Mouse (Mus musculus): ENCODE results near the gene Car7. TPM values are rescaled to one million over a fixed set of nuclear protein-coding genes. Genes with fewer than 3 reads are reported as not detected.

Gene Car7
- 0.69 TPM for polyA plus RNA-seq (2014; fragmentation: Illumina TruSeq; extraction: RNeasy Lipid Tissue Mini Kit (QIAGEN cat#74804); ENCODE audit: low read depth, low replicate concordance)

GRCm38 (mm10) chr8:104533971-104534778 is at the start of gene Car7, which contains the start of gene Nae1:
Gene Car7, plus strand, starts transcription at chr8:104534689.
Gene Nae1, minus strand, starts transcription at chr8:104534637.

DNA sequence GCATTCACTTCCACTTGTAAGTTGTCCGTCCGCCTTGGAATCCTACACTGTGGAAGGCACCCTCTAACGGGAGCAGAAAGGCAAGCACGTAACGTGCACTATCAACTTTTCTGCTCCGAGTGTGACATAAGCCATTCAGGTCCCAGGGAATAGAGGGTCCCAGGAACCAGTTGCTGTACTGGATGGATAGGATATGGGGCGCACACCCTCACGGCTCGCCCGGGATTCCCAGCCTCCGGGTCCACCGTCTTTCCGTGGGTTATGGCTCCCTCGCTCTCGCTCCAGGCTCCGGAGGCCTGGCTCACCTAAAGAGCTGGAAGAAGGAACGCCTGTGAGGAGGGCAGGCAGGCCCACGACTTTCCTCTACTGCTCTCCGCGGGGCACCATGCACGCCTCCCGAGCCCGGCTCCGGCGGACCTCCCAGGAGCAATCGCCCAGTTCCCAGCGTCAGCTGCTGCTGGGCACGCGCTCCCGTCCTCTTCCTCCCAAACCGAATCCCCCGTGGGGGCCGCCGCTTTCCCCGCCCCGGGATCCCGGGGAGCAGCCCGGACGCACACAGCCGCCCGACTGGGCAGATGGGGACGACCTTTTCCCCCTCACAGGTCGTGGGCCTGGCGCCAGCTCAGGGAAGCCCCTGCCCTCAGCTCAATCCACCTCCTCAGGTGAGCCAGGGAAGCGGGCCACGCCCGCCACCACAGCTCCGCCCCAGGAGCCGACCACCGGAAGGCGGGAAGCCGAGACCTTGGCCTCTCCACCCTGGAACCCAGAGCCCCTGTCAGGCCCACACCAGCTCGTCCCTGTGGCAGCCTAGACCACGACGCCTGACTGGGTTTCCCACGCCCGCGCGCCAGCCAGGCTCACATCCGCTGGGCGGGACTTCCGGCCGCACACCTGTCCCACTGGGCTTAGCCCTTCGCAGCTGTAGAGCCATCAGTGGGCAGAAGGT is 25.2 kb upstream of the Car7 start, which contains the start of gene Terb1:
Gene Terb1 (minus strand): TSS at position 850 of the 946 bp plus-strand sequence.

GRCm38 (mm10) chr8:104591133-104591834 is 56.8 kb downstream of the Car7 start, which contains the start of gene Pdp2:
Gene Pdp2, plus strand, starts transcription at chr8:104591451.

Other genes with a start within 250 kb of the Car7 start
- gene Cmtm2a, start 241.5 kb upstream of the Car7 start, polyA plus RNA-seq (2014; fragmentation: Illumina TruSeq; extraction: RNeasy Lipid Tissue Mini Kit (QIAGEN cat#74804); ENCODE audit: low read depth, low replicate concordance) = 0.37 TPM
- not detected for gene Gm45711, start 224.6 kb upstream of the Car7 start, polyA plus RNA-seq (2014; fragmentation: Illumina TruSeq; extraction: RNeasy Lipid Tissue Mini Kit (QIAGEN cat#74804); ENCODE audit: low read depth, low replicate concordance)
- gene Cmtm1, start 224.5 kb upstream of the Car7 start, polyA plus RNA-seq (2014; fragmentation: Illumina TruSeq; extraction: RNeasy Lipid Tissue Mini Kit (QIAGEN cat#74804); ENCODE audit: low read depth, low replicate concordance) = not detected
- gene Gm11020, start 213.1 kb upstream of the Car7 start, polyA plus RNA-seq (2014; fragmentation: Illumina TruSeq; extraction: RNeasy Lipid Tissue Mini Kit (QIAGEN cat#74804); ENCODE audit: low read depth, low replicate concordance) = not detected
- not detected for gene Cmtm2b, start 212.5 kb upstream of the Car7 start, polyA plus RNA-seq (2014; fragmentation: Illumina TruSeq; extraction: RNeasy Lipid Tissue Mini Kit (QIAGEN cat#74804); ENCODE audit: low read depth, low replicate concordance)
- 5.1 TPM for gene Cmtm3, start 195.3 kb upstream of the Car7 start, polyA plus RNA-seq (2014; fragmentation: Illumina TruSeq; extraction: RNeasy Lipid Tissue Mini Kit (QIAGEN cat#74804); ENCODE audit: low read depth, low replicate concordance)
- gene Cmtm4, start 138.9 kb upstream of the Car7 start, polyA plus RNA-seq (2014; fragmentation: Illumina TruSeq; extraction: RNeasy Lipid Tissue Mini Kit (QIAGEN cat#74804); ENCODE audit: low read depth, low replicate concordance) = 16.3 TPM
- 17.5 TPM for gene Dync1li2, start 91.6 kb upstream of the Car7 start, polyA plus RNA-seq (2014; fragmentation: Illumina TruSeq; extraction: RNeasy Lipid Tissue Mini Kit (QIAGEN cat#74804); ENCODE audit: low read depth, low replicate concordance)
- gene Terb1, start 24.8 kb upstream of the Car7 start, polyA plus RNA-seq (2014; fragmentation: Illumina TruSeq; extraction: RNeasy Lipid Tissue Mini Kit (QIAGEN cat#74804); ENCODE audit: low read depth, low replicate concordance) = not detected
- gene Nae1, start 52 bp upstream of the Car7 start, polyA plus RNA-seq (2014; fragmentation: Illumina TruSeq; extraction: RNeasy Lipid Tissue Mini Kit (QIAGEN cat#74804); ENCODE audit: low read depth, low replicate concordance) = 122 TPM
- gene Pdp2, start 56.8 kb downstream of the Car7 start, polyA plus RNA-seq (2014; fragmentation: Illumina TruSeq; extraction: RNeasy Lipid Tissue Mini Kit (QIAGEN cat#74804); ENCODE audit: low read depth, low replicate concordance) = 22.7 TPM
- gene Cdh16, start 89.7 kb downstream of the Car7 start, polyA plus RNA-seq (2014; fragmentation: Illumina TruSeq; extraction: RNeasy Lipid Tissue Mini Kit (QIAGEN cat#74804); ENCODE audit: low read depth, low replicate concordance) = not detected
- gene Rrad, start 96.6 kb downstream of the Car7 start, polyA plus RNA-seq (2014; fragmentation: Illumina TruSeq; extraction: RNeasy Lipid Tissue Mini Kit (QIAGEN cat#74804); ENCODE audit: low read depth, low replicate concordance) = not detected
- 1.8 TPM for gene Ciao2b, start 107.3 kb downstream of the Car7 start, polyA plus RNA-seq (2014; fragmentation: Illumina TruSeq; extraction: RNeasy Lipid Tissue Mini Kit (QIAGEN cat#74804); ENCODE audit: low read depth, low replicate concordance)
- 141 TPM for gene Ces2a, start 199.3 kb downstream of the Car7 start, polyA plus RNA-seq (2014; fragmentation: Illumina TruSeq; extraction: RNeasy Lipid Tissue Mini Kit (QIAGEN cat#74804); ENCODE audit: low read depth, low replicate concordance)

All from liver, adult 10 weeks (tissue).